Mouse (Mus musculus) heart, adult 2 months (tissue): ENCODE measurements at regions not wholly inside any gene's neighbourhood (a gene's known extent, or its start where the extent isn't known, plus 50 kb on each side); places are given as distances from the start of the nearest gene placed in this dataset.

Experiments used
- CTCF ChIP-seq: fragments of 200-600 bp; IDR thresholded peaks from 2 replicates; pipeline ENCODE4 v1.8.1; 2022; ENCODE audit warnings: antibody characterized with exemption, mild to moderate bottlenecking, moderate library complexity
- EP300 ChIP-seq: fragments of 200-500 bp; IDR thresholded peaks from 2 replicates; pipeline ENCODE4 v1.6.1; 2011; ENCODE audit warnings: low read depth, low read length, control low read depth; ENCODE audit not compliant: insufficient read depth
- POLR2A ChIP-seq: fragments of 200-500 bp; IDR thresholded peaks from 2 replicates; pipeline ENCODE4 v1.6.1; 2011; ENCODE audit warnings: mild to moderate bottlenecking, low read depth, low read length, control low read depth; ENCODE audit not compliant: insufficient read depth

DNA sequence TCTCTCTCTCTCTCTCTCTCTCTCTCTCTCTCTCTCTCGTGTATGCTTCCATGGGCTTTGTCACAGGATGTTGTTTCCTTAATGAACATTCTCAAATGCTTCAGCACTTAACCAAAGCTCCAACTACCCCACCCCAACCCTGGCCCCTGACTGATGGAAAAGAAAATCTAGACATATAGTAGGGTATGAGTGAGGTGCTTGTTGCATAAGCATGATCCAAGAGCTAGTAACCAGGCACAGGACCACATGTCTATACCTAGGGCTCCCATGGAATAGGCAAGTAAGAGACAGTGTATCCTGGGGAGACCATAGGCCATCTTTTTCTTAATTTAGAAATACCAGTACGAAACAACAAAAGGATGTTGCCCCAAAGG is 538.9 kb downstream of the Fat4 start:
- TF ChIP-seq CTCF, result no peak
- TF ChIP-seq POLR2A, result no peak
- TF ChIP-seq EP300, result no peak
